Mouse (Mus musculus) testis, postnatal 14 days (tissue): ENCODE results near the gene Gm16253.
A peak's percentile ranks its signal among the peaks of the same experiment; 100 is the strongest.
"Not testable (repeated sequence)": the region's sequence is repeated elsewhere in the genome, so short reads cannot be mapped to it uniquely, and the experiment has no call there.

Source experiments
- DNase-seq: peaks from one replicate; pipeline ENCODE4 v3.0.0; 2021; ENCODE audit warnings: low spot score

The Gm16253 gene

DNA sequence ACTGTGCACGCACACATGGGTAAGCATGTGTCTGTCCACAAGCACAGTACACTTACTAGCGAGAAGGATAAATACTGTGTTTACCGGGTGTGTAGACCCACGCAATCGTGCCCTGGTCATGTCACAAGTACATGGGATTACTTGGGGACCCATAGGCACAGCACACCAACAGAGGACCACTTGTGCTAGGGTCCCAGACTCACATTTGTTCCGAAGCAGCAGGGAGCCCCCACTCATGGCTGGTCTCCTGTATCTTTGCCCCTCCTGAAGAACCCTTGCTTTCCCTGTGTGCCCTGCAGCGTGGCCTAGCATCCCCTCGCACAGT lies 22.2 kb downstream of the Gm16253 start:
- no peak for DNase-seq

DNA sequence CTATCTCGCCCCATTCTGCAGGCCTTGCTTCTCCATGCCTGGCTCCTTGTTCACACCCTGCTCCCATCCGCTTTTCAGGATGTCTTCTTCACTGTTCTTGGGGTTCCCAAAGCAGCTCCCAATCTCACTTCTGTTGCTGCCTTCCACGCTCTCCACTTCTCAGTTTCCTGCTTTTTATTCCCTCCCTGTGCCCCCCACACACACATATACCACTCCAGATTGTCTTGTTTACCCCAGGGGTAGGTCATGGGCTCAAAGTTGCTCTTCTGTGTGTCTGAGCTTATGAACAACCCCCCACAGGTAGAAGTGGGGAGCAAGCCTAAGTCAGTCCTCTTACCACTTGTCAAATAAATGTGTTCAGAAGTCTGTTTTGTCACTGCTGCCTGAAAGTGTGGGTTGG lies 22.6 kb downstream of the Gm16253 start:
- no peak for DNase-seq

DNA sequence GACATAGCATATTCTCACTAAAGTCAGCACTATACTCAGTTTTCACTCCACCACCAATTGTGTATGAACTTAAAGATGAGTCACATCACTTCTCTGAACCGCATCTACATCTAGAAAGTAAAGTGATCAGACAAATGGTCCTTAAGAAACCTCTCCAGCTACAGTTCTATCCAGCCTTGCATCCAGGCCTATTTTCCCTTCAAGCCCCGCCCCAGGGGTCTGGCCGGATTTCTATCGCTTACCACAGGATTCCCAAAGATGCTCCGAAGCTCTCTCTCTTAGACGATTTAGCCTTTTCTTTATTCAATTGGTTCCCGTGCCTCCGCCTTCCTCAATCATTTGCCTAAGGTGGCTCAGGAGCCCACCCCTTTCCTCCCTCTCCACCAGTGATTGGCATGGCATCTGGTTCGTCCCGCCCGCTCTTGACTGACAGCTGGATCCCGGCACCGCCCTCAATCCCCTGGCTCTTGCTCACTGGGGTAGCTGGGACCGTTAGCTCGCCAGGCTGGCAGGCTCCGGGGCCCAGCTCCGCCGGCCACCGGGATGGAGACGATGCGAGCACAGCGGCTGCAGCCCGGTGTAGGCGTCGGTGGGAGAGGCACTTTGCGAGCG lies 24.0 kb downstream of the Gm16253 start, which contains the start of gene Lix1l:
Gene Lix1l, plus strand, starts transcription at position 511 of the 612 bp plus-strand sequence.
- DNase-seq: peak; percentile 94

DNA sequence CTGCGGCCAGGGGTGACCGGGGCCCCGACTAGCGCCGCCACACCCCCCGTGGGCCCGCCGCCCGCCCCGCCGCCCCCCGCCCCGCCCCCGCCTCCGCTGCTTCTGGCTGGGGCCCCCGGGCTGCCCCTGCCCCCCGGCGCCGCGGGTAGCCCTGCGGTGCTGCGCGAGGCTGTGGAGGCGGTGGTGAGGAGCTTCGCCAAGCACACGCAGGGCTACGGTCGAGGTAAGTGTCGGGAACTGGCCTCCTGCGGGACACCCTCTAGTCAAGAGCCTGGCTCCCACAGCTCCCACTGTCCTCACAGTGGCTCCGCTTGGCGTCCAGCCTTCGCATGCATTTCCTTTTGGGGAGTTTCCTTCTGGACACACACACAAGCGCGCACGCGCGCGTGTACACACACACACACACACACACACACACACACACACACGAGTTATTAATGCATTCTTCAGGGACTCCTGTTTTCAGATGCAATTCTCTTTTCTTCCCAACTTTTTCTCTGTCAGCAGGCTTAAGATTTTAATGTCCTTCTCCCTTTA lies 24.5 kb downstream of the Gm16253 start:
- peak; percentile 77 for DNase-seq

DNA sequence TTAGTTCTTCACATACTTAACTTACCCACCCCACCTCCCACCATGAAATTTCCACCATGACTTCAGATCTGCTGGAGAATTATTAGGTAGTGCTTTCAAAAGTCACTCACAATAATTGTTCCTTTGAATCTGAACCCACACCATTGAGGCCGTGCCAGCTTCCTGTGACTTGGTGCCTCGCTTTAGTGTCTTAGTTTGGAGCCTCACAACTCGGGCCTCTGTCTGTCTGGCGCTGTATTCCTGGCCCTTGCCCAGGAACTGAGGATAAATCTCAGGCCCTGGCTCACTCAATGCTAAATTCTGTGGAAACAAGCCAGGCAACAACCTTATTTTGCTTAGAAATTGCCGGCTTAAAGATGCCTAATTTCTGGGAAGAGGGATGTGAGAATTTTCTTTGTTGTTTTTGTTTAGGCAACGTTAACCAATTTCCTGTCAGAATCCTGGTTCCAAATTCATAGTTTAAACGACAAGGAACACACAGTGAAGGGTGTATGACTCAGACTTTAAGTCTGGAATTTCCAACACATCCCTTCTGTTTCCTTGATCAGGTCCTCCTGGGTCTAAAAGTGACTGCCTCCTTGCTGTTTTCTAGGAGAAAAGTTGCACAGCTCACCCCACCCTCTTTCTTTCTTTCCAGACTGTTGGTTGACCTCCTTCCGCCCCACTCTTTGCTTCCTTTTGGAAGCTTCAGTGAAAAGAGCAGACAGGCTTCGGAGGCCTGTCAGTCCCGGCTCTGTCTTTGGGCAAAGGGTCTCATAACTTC lies 25.3 kb downstream of the Gm16253 start:
- peak; percentile 25 for DNase-seq

DNA sequence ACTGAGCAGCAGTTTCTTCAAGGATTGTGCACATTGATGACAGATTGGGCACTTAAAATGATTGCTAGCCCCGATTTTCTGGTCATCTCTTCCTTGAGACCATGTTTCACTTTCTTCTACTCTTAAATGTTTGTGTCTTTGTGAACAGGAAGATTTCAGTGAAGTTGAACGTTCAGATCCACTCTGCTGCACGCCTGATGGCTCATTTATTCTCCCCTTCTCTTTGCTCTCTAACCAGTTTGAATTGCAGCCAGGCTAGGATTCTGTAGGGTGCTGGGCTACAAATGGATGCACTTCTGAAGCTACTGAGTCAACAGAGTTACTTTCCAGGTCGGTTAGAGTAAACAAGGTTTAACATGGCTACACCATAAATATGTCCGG lies 25.9 kb downstream of the Gm16253 start:
- no peak for DNase-seq

DNA sequence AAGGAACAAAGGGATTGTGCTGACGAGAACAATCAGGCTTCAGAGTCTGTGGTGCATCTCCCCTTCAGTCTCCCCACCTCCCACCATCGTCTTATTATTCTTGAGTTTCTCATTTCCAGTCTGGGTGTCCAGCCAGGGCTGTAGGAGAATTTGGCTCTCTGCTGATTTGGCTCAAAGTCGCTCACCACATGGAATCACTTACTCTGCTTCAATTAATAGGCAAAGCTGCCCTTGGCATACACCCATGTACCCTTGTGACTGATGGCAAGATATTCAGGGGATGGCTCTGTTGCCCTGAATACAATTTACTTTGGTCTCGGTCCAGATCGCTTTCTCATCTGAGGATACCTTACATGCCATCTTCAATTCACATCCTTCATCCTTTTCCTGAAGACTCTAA lies 26.5 kb downstream of the Gm16253 start:
- no peak for DNase-seq

DNA sequence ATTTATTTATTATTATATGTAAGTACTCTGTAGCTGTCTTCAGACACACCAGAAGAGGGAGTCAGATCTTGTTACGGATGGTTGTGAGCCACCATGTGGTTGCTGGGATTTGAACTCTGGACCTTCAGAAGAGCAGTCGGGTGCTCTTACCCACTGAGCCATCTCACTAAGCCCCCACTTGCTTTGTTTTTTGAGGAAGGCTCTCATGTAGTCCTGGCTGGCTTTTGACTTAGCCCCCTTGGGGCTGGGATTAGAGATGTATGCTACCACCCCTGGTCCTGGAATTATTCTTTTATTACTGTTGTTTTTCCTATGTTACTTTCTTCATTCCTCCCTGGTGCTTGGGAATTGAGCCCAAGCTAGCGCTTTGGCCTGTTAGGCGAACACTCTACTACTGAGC lies 29.2 kb downstream of the Gm16253 start:
- not testable (repeated sequence) for DNase-seq

DNA sequence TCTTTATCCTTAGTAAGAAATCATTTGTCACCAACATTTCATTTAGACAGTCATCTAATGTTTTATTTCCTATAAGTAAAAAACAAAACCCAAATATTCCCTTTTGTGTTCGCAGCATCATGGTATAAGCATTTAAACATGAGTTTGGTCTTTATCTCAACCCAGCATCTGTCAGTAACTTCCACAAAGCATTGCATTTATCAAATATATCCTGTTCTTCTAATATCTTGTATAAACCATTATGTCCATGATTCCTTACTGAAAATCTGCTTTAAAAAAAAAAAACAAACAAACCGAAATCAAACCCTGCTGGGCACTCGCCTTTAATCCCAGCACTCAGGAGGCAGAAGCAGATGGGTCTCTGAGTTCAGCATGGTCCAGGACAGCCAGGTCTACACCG lies 29.8 kb downstream of the Gm16253 start:
- no peak for DNase-seq

DNA sequence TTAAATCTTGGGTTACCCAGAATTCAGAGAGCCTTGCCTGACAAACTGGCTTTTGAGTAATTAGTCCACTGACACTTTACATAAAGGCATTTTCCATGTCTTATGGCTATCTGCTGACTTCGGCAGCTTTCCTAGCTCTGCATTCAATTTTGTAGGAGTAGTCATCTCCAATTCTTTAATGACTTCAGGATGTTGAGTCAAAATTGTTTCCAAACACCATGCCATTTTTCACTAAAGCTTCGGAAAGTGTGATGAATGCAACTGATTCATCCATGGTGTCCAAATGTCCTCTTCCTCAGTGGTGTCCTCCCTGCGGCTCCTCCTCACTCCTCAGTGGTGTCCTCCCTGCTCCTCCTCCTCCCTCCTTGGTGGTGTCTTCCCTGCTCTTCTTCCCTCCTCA lies 41.2 kb downstream of the Gm16253 start:
- DNase-seq: no peak

DNA sequence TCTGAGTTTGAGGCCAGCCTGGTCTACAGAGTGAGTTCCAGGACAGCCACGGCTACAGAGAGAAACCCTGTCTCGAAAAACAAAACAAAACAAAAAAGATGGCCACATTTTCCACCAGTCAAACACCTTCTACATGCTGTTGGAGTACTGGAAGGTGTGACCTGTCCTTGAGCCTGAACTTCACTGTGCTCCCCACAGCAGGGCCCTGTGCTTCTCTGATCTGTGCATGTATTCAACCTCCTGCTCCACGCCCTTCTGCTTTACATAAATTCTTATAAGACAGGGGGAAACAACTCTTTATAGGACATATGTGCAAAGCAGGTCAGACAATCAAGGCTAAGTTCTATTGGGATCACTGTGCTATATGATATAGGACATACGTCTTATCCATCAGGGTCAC lies 46.4 kb downstream of the Gm16253 start:
- no peak for DNase-seq

DNA sequence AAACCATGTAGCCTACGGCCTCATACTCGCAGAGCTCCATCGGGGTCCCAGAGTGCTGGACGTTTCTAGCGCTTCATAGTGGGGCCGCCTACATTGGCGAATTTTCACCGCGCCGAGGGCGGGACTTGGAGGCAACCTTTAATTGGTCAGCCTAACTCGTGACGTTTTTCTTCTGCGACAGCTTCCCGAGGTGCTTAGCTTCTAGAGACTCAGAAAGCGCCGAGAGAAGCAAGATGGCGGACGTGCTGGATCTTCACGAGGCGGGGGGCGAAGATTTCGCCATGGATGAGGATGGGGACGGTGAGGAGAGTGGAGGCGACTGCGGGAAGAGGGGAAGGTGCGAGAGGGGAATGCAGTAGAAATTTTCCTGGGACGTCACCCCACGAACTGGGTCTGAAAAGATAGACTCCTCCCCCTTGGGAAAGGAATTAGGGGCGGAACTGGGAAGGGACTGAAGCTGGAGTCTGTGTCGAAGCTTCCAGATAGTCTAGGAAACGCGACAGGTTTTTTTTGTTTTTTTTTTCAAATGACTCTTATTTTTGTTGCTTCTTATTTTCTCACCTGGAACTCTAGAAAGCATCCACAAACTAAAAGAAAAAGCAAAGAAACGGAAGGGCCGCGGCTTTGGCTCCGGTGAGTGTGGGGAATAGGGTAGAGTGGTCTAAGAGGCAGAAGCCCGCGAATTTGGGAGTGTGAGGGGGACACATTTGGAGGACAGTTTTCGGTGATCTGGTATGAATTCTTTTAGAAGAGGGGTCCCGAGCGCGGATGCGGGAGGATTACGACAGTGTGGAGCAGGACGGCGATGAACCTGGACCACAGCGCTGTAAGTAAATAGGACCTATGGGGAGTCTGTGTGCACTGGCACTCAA lies 53.2 kb downstream of the Gm16253 start, which contains the start of gene Rbm8a:
Gene Rbm8a, plus strand, starts transcription at position 205 of the 872 bp plus-strand sequence.
- peak; percentile 97 for DNase-seq
